Mouse (Mus musculus): ENCODE measurements at regions not wholly inside any gene's neighbourhood (a gene's known extent, or its start where the extent isn't known, plus 50 kb on each side); places are given as distances from the start of the nearest gene placed in this dataset.

- TF ChIP-seq CTCF (IDR thresholded peaks at IDR 0.05; ENCODE audit: low read depth, low read length) (no peak), POLR2AphosphoS5 (IDR thresholded peaks at IDR 0.05; ENCODE audit: insufficient replicate concordance, low read depth, low read length) (no peak), GATA1 (IDR thresholded peaks at IDR 0.05; ENCODE audit: borderline replicate concordance, low read length) (no peak), TAL1 (conservative IDR thresholded peaks at IDR 0.05; ENCODE audit: low read depth, low read length) (no peak), GATA2 (IDR thresholded peaks at IDR 0.05; ENCODE audit: borderline replicate concordance, low read depth, low read length) (no peak)
These were observed 182.5 kb upstream of the Fbxl7 start for GRCm38 (mm10) chr15:27077926-27078325.

All from G1E (cell line).